Mouse (Mus musculus) bone marrow macrophage, adult 2 months (primary cell): Measurements from ENCODE around the gene Prickle3. TPM values are rescaled to one million over a fixed set of nuclear protein-coding genes. Genes with fewer than 3 reads are reported as not detected.

Experiments
- H3K27ac ChIP-seq: 2 replicates; pipeline ENCODE4 v1.5.1; 2012; ENCODE audit warnings: low read depth, low read length; ENCODE audit not compliant: insufficient read depth
- H3K4me1 ChIP-seq: 2 replicates; pipeline ENCODE4 v1.6.1; 2012; ENCODE audit warnings: low read length; ENCODE audit not compliant: control insufficient read depth, insufficient read depth
- H3K4me3 ChIP-seq: 2 replicates; pipeline ENCODE4 v1.5.1; 2012; ENCODE audit warnings: mild to moderate bottlenecking, low read length, moderate library complexity; ENCODE audit not compliant: insufficient read depth
- CTCF ChIP-seq: IDR thresholded peaks from 2 replicates; pipeline ENCODE4 v1.5.1; 2012; ENCODE audit warnings: low read depth, mild to moderate bottlenecking, low read length, moderate library complexity
- POLR2A ChIP-seq: IDR thresholded peaks from 2 replicates; pipeline ENCODE4 v1.6.1; 2012; ENCODE audit warnings: mild to moderate bottlenecking, low read depth, low read length, borderline replicate concordance
- polyA plus RNA-seq: library from polyadenylated mRNA; stranded (reverse); fragments of >200 nt; gene quantifications from 2 replicates; pipeline ENCODE4 v1.2.4, GENCODE M21; 2012; ENCODE audit not compliant: missing spikeins, insufficient read depth, insufficient read length

Gene Prickle3
- polyA plus RNA-seq, 1 experiment = 10.0 TPM

- Histone ChIP-seq H3K27ac (peak within 1 kb of the TSS; percentile 83), H3K4me1 (peaks cover 20% of the 10 kb centered on the region), H3K4me3 (peak within 1 kb of the TSS; percentile 82)
- no peak for TF ChIP-seq CTCF
- TF ChIP-seq POLR2A = no peak
Measured at GRCm38 (mm10) chrX:7670921-7671623, 14.0 kb downstream of the Prickle3 start, which contains the start of gene Plp2. Plp2 (minus strand) TSS chrX:7671390.

- Histone ChIP-seq H3K4me3 (no peak overlapping the region), H3K4me1 (peaks cover 20% of the 10 kb centered on the region), H3K27ac (peak overlapping the region; percentile 80)
Measured at GRCm38 (mm10) chrX:7672739-7673138, 15.7 kb downstream of the Prickle3 start.

GRCm38 (mm10) chrX:7673578-7674281, 16.7 kb downstream of the Prickle3 start:
- Histone ChIP-seq H3K27ac (peak overlapping the region; percentile 80), H3K4me1 (peaks cover 20% of the 10 kb centered on the region), H3K4me3 (peak overlapping the region; percentile 35)
- TF ChIP-seq CTCF (no peak), POLR2A (no peak)

More at GRCm38 (mm10) chrX:7672739-7673138, 15.7 kb downstream of the Prickle3 start:
- TF ChIP-seq POLR2A (no peak), CTCF (no peak)

GRCm38 (mm10) chrX:7674284-7675000, 17.4 kb downstream of the Prickle3 start:
- Histone ChIP-seq H3K4me3 (peak overlapping the region; percentile 35), H3K27ac (peak overlapping the region; percentile 80), H3K4me1 (peaks cover 20% of the 10 kb centered on the region)
- TF ChIP-seq CTCF (no peak), POLR2A (no peak)

- TF ChIP-seq CTCF = no peak
- no peak for TF ChIP-seq POLR2A
- H3K4me3 ChIP-seq = no peak overlapping the region; the same call in 1 of the 2 replicates
- H3K27ac ChIP-seq = peak overlapping the region; percentile 80; the same call in 1 of the 2 replicates
- peaks cover 20% of the 10 kb centered on the region for H3K4me1 ChIP-seq
Measured at GRCm38 (mm10) chrX:7675001-7675380, 17.9 kb downstream of the Prickle3 start.

- H3K27ac ChIP-seq = no peak overlapping the region
- peaks cover 7% of the 10 kb centered on the region for H3K4me1 ChIP-seq
- TF ChIP-seq POLR2A (no peak), CTCF (no peak)
- no peak overlapping the region for H3K4me3 ChIP-seq
Measured at GRCm38 (mm10) chrX:7678986-7679385, 21.9 kb downstream of the Prickle3 start.

- peaks cover 2% of the 10 kb centered on the region for H3K4me1 ChIP-seq
- peak; percentile 35; the same call in 1 of the 2 replicates for TF ChIP-seq CTCF
- no peak for TF ChIP-seq POLR2A
- H3K4me3 ChIP-seq = peak overlapping the region; percentile 30; the same call in 1 of the 2 replicates
- H3K27ac ChIP-seq = no peak overlapping the region
Measured at GRCm38 (mm10) chrX:7679405-7680056, 22.5 kb downstream of the Prickle3 start.

GRCm38 (mm10) chrX:7680057-7680412, 23.0 kb downstream of the Prickle3 start:
- H3K4me3 ChIP-seq = peak overlapping the region; percentile 30; the same call in 1 of the 2 replicates
- no peaks in the 10 kb centered on the region; the same call in 1 of the 2 replicates for H3K4me1 ChIP-seq
- TF ChIP-seq CTCF = no peak
- no peak for TF ChIP-seq POLR2A
- H3K27ac ChIP-seq = no peak overlapping the region

- no peak for TF ChIP-seq POLR2A
- TF ChIP-seq CTCF = no peak
- no peaks in the 10 kb centered on the region for H3K4me1 ChIP-seq
- H3K4me3 ChIP-seq = peak within 1 kb of the TSS; percentile 30; the same call in 1 of the 2 replicates
- H3K27ac ChIP-seq = no peak within 1 kb of the TSS
Measured at GRCm38 (mm10) chrX:7680864-7681263, 23.8 kb downstream of the Prickle3 start, which contains the start of gene Magix. Magix (minus strand) TSS chrX:7681251.
